Mouse (Mus musculus): ENCODE measurements at regions not wholly inside any gene's neighbourhood (a gene's known extent, or its start where the extent isn't known, plus 50 kb on each side); places are given as distances from the start of the nearest gene placed in this dataset.
"Not testable (repeated sequence)": the region's sequence is repeated elsewhere in the genome, so short reads cannot be mapped to it uniquely, and the experiment has no call there.

- no peak for DNase-seq (ENCODE audit: low spot score)
Observed at GRCm38 (mm10) chr7:129689464-129689863, 97.8 kb downstream of the Wdr11 start.

- no peak for DNase-seq (ENCODE audit: low spot score)
Observed at GRCm38 (mm10) chr7:129690868-129691267, 99.2 kb downstream of the Wdr11 start.

- no peak for DNase-seq (ENCODE audit: low spot score)
Observed at GRCm38 (mm10) chr7:129691619-129692071, 100.0 kb downstream of the Wdr11 start.

- no peak for DNase-seq (ENCODE audit: low spot score)
Observed at GRCm38 (mm10) chr7:129693635-129694034, 102.0 kb downstream of the Wdr11 start.

GRCm38 (mm10) chr7:129694168-129694567 is 102.5 kb downstream of the Wdr11 start:
- no peak for DNase-seq (ENCODE audit: low spot score)

- DNase-seq (ENCODE audit: low spot score) = no peak
Observed at GRCm38 (mm10) chr7:129699931-129700570, 108.4 kb downstream of the Wdr11 start.

GRCm38 (mm10) chr7:129727559-129727958 is 135.9 kb downstream of the Wdr11 start:
- no peak for DNase-seq (ENCODE audit: low spot score)

- no peak for DNase-seq (ENCODE audit: low spot score)
Observed at GRCm38 (mm10) chr7:129729709-129730238, 138.1 kb downstream of the Wdr11 start.

- no peak for DNase-seq (ENCODE audit: low spot score)
Observed at GRCm38 (mm10) chr7:129730785-129731352, 139.2 kb downstream of the Wdr11 start.

- DNase-seq (ENCODE audit: low spot score) = no peak
Observed at GRCm38 (mm10) chr7:129742657-129743056, 151.0 kb downstream of the Wdr11 start.

- no peak for DNase-seq (ENCODE audit: low spot score)
Observed at GRCm38 (mm10) chr7:129743955-129744666, 152.4 kb downstream of the Wdr11 start.

GRCm38 (mm10) chr7:129746639-129747038 is 155.0 kb downstream of the Wdr11 start:
- DNase-seq (ENCODE audit: low spot score) = no peak

- no peak for DNase-seq (ENCODE audit: low spot score)
Observed at GRCm38 (mm10) chr7:129750936-129751335, 159.3 kb downstream of the Wdr11 start.

- DNase-seq (ENCODE audit: low spot score) = no peak
Observed at GRCm38 (mm10) chr7:129754737-129755136, 163.1 kb downstream of the Wdr11 start.

GRCm38 (mm10) chr7:129756138-129756537 is 164.5 kb downstream of the Wdr11 start:
- no peak for DNase-seq (ENCODE audit: low spot score)

GRCm38 (mm10) chr7:129759848-129760247 is 168.2 kb downstream of the Wdr11 start:
- no peak for DNase-seq (ENCODE audit: low spot score)

GRCm38 (mm10) chr7:129760386-129760785 is 168.7 kb downstream of the Wdr11 start:
- no peak for DNase-seq (ENCODE audit: low spot score)

GRCm38 (mm10) chr7:129763754-129764153 is 172.1 kb downstream of the Wdr11 start:
- DNase-seq (ENCODE audit: low spot score) = no peak

- no peak for DNase-seq (ENCODE audit: low spot score)
Observed at GRCm38 (mm10) chr7:129764456-129764970, 172.8 kb downstream of the Wdr11 start.

- no peak for DNase-seq (ENCODE audit: low spot score)
Observed at GRCm38 (mm10) chr7:129765681-129766080, 174.0 kb downstream of the Wdr11 start.

GRCm38 (mm10) chr7:129766087-129766834 is 174.6 kb downstream of the Wdr11 start:
- no peak for DNase-seq (ENCODE audit: low spot score)

GRCm38 (mm10) chr7:129769673-129770072 is 178.0 kb downstream of the Wdr11 start:
- not testable (repeated sequence) for DNase-seq (ENCODE audit: low spot score)
